Mouse (Mus musculus) hindbrain, embryonic 10.5 days (tissue): ENCODE measurements around the gene Nipa1. TPM values are rescaled to one million over a fixed set of nuclear protein-coding genes. Genes with fewer than 3 reads are reported as not detected.

Source experiments
- DNase-seq: peaks from one replicate; pipeline ENCODE4 v3.0.0-alpha.2; 2017; ENCODE audit warnings: low spot score
- H3K27ac ChIP-seq: fragments of 300-500 bp; sonication (generic); 2 replicates; pipeline ENCODE4 v1.5.1; 2016; ENCODE audit warnings: mild to moderate bottlenecking, moderate library complexity
- H3K27me3 ChIP-seq: fragments of 300-500 bp; sonication (generic); 2 replicates; pipeline ENCODE4 v1.6.1; 2016; ENCODE audit warnings: mild to moderate bottlenecking; ENCODE audit not compliant: poor library complexity, insufficient read depth, severe bottlenecking
- H3K36me3 ChIP-seq: fragments of 300-500 bp; sonication (generic); 2 replicates; pipeline ENCODE4 v1.6.1; 2016; ENCODE audit warnings: mild to moderate bottlenecking, moderate library complexity
- H3K4me1 ChIP-seq: fragments of 300-500 bp; sonication (generic); replicated peaks from 2 replicates; pipeline ENCODE4 v1.6.1; 2016; ENCODE audit warnings: mild to moderate bottlenecking
- H3K4me3 ChIP-seq: fragments of 300-500 bp; sonication (generic); 2 replicates; pipeline ENCODE4 v1.5.1; 2016; ENCODE audit warnings: mild to moderate bottlenecking, moderate library complexity
- H3K9me3 ChIP-seq: fragments of 300-500 bp; sonication (generic); 2 replicates; pipeline ENCODE4 v1.6.1; 2016; ENCODE audit warnings: mild to moderate bottlenecking, moderate library complexity
- WGBS: fragments of 180-500 bp; shearing (Covaris S2); methylation state at CpG from one replicate; pipeline ENCODE4 v1.1.7; 2016; 5-methylcytosine and 5-hydroxymethylcytosine counted together
- polyA plus RNA-seq: library from polyadenylated mRNA; unstranded; fragments of >200 nt; fragmentation: Nextera tagmentation; extraction: Ambion mirVana; gene quantifications from 2 replicates; pipeline ENCODE4 v1.2.1, GENCODE M21; 2016

Gene Nipa1
- polyA plus RNA-seq, 1 experiment from 2014 or later: 9.2 TPM

- Histone ChIP-seq H3K4me1 (peaks cover 17% of the 10 kb centered on the region; the same call in 1 of the 2 replicates), H3K36me3 (peaks cover 43% of the 10 kb centered on the region), H3K27ac (no peak overlapping the region), H3K9me3 (no peaks in the 10 kb centered on the region), H3K27me3 (no peaks in the 10 kb centered on the region), H3K4me3 (no peak overlapping the region)
- no peak for DNase-seq
- WGBS: 95% methylated on average over 1 of the region's 1 CpGs
Measured at GRCm38 (mm10) chr7:55960506-55960905, 59.2 kb downstream of the Nipa1 start.

GRCm38 (mm10) chr7:55959801-55960200 lies 60.0 kb downstream of the Nipa1 start:
- DNase-seq: no peak
- Histone ChIP-seq H3K4me1 (peaks cover 17% of the 10 kb centered on the region; the same call in 1 of the 2 replicates), H3K36me3 (peaks cover 50% of the 10 kb centered on the region), H3K4me3 (no peak overlapping the region), H3K27me3 (no peaks in the 10 kb centered on the region), H3K27ac (no peak overlapping the region), H3K9me3 (peaks cover 2% of the 10 kb centered on the region; the same call in 1 of the 2 replicates)
- WGBS: 98% methylated on average over 3 of the region's 3 CpGs

GRCm38 (mm10) chr7:55957916-55958315 lies 61.8 kb downstream of the Nipa1 start:
- WGBS: 95% methylated on average over 4 of the region's 4 CpGs
- peaks cover 62% of the 10 kb centered on the region for H3K36me3 ChIP-seq
- no peak for DNase-seq
- H3K27ac ChIP-seq: no peak overlapping the region
- no peak overlapping the region for H3K4me3 ChIP-seq
- peaks cover 10% of the 10 kb centered on the region; the same call in 1 of the 2 replicates for H3K4me1 ChIP-seq
- no peaks in the 10 kb centered on the region for H3K27me3 ChIP-seq
- peaks cover 13% of the 10 kb centered on the region; the same call in 1 of the 2 replicates for H3K9me3 ChIP-seq

GRCm38 (mm10) chr7:55957178-55957577 lies 62.6 kb downstream of the Nipa1 start:
- DNase-seq: no peak
- no peak overlapping the region for H3K4me3 ChIP-seq
- peaks cover 7% of the 10 kb centered on the region; the same call in 1 of the 2 replicates for H3K4me1 ChIP-seq
- H3K27ac ChIP-seq: no peak overlapping the region
- peaks cover 13% of the 10 kb centered on the region; the same call in 1 of the 2 replicates for H3K9me3 ChIP-seq
- 93% methylated on average over 3 of the region's 3 CpGs for WGBS
- no peaks in the 10 kb centered on the region for H3K27me3 ChIP-seq
- H3K36me3 ChIP-seq: peaks cover 62% of the 10 kb centered on the region

- Histone ChIP-seq H3K27me3 (no peaks in the 10 kb centered on the region), H3K27ac (no peak overlapping the region), H3K4me1 (peaks cover 1% of the 10 kb centered on the region; the same call in 1 of the 2 replicates), H3K36me3 (peaks cover 62% of the 10 kb centered on the region), H3K4me3 (no peak overlapping the region), H3K9me3 (peaks cover 13% of the 10 kb centered on the region; the same call in 1 of the 2 replicates)
- 95% methylated on average over 2 of the region's 2 CpGs for WGBS
- DNase-seq: no peak
Measured at GRCm38 (mm10) chr7:55956054-55956453, 63.7 kb downstream of the Nipa1 start.

- 93% methylated on average over 4 of the region's 4 CpGs for WGBS
Measured at GRCm38 (mm10) chr7:55938341-55938740, 81.4 kb downstream of the Nipa1 start.

GRCm38 (mm10) chr7:55935025-55935424 lies 84.7 kb downstream of the Nipa1 start:
- peaks cover 55% of the 10 kb centered on the region for H3K36me3 ChIP-seq
- no peaks in the 10 kb centered on the region for H3K27me3 ChIP-seq
- DNase-seq: no peak
- H3K4me1 ChIP-seq: no peaks in the 10 kb centered on the region
- 94% methylated on average over 2 of the region's 2 CpGs for WGBS
- no peaks in the 10 kb centered on the region for H3K9me3 ChIP-seq
- H3K4me3 ChIP-seq: no peak overlapping the region
- H3K27ac ChIP-seq: no peak overlapping the region

More at GRCm38 (mm10) chr7:55938341-55938740, 81.4 kb downstream of the Nipa1 start:
- Histone ChIP-seq H3K36me3 (peaks cover 50% of the 10 kb centered on the region), H3K27ac (no peak overlapping the region), H3K9me3 (no peaks in the 10 kb centered on the region), H3K4me3 (no peak overlapping the region), H3K4me1 (no peaks in the 10 kb centered on the region), H3K27me3 (no peaks in the 10 kb centered on the region)
- no peak for DNase-seq

- WGBS: 90% methylated on average over 2 of the region's 2 CpGs
- Histone ChIP-seq H3K4me1 (no peaks in the 10 kb centered on the region), H3K27ac (no peak overlapping the region), H3K4me3 (no peak overlapping the region), H3K27me3 (no peaks in the 10 kb centered on the region), H3K36me3 (peaks cover 89% of the 10 kb centered on the region), H3K9me3 (no peaks in the 10 kb centered on the region)
- DNase-seq: no peak
Measured at GRCm38 (mm10) chr7:55928649-55929048, 91.1 kb downstream of the Nipa1 start.

Other genes starting within 250 kb of the Nipa1 start
- gene Tubgcp5, start 225.8 kb downstream of the Nipa1 start, polyA plus RNA-seq: 33.4 and 34.6 TPM in 2 replicates
- 75.2 and 88.2 TPM in 2 replicates for gene Cyfip1, start 178.2 kb downstream of the Nipa1 start, polyA plus RNA-seq
- 34.7 and 39.3 TPM in 2 replicates for gene Nipa2, start 57.5 kb downstream of the Nipa1 start, polyA plus RNA-seq
- 20.6 and 23.8 TPM in 2 replicates for gene Herc2, start 30.2 kb upstream of the Nipa1 start, polyA plus RNA-seq
- gene Oca2, start 219.8 kb upstream of the Nipa1 start, polyA plus RNA-seq: 0.26 and 0.50 TPM in 2 replicates